Mouse (Mus musculus): ENCODE measurements around the gene Stk33.

Stk33 gene

DNA sequence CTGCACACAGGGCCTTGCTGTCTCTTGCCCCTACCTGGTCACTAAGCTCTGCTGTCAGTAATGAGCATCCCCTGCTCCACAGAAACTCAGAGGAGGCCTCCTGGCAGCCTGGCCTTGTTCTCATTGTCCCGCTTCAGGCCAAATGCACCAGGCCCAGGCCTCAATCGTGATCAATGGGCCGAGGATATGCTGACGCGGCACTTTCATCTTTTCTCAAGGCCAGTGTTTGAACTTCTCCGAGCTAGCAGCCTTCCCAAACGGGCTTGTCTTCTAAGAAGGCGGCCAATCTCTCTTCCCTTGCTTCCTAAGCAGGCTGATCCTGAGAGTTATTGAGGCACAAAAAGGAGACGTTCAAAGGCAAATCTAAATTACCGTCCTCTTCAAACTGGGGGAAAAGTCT is 200.2 kb downstream of the Stk33 start:
- no peak for DNase-seq

DNA sequence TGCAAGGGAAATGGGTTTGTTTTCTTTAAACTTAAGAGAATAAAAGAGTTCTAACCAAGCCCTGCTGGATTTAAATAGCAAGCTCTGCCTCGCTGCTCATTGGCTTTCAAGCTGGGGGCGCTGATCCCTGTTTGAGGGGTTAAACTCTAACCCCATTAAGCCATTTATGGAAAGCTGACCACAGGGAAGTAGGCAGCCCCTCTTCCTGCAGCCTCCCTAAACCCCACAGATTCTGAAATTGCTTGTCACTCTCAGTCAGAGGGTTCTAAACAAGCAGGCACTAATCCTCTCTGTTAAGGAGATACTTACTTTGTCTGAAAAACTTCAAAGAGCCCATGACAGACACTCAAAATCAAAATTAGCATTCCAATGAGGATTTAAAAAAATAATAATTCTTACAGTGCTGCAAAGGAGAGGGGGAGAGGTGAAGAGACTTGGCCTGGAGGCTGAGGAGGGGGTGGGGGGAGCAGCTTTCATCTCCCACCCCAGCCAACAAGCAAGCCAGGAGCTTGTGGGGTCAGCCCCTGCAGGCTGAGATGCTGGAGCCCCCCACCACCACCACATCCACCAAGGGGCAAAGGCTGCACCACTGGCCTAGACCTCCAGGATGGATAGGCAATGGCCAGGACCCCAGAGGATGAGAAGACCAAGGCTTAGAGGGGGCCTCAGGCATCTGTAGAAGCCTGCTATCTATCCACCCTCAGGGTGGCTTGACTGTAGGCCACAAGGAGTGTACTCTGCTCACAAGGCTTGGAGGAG is 203.8 kb downstream of the Stk33 start:
- no peak for DNase-seq

DNA sequence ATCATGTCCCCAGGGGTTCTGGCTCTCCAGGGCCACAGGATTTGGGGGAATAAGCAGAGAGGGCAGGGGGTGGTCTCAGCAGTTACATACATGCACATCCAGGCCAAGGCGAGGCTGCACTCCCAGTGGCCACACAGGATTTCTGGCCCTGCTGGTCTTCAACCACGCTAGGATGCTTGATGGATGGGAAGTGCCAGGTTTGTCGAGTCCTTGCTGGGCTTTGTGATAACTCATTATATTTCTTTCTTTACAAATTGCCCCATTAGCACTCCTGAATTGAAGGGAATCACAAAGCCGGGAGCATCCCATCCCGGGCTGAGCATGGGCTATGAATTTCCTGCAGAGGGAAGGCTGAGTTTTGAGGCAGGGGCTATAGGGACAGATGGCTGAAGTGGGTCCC is 204.4 kb downstream of the Stk33 start:
- no peak for DNase-seq

DNA sequence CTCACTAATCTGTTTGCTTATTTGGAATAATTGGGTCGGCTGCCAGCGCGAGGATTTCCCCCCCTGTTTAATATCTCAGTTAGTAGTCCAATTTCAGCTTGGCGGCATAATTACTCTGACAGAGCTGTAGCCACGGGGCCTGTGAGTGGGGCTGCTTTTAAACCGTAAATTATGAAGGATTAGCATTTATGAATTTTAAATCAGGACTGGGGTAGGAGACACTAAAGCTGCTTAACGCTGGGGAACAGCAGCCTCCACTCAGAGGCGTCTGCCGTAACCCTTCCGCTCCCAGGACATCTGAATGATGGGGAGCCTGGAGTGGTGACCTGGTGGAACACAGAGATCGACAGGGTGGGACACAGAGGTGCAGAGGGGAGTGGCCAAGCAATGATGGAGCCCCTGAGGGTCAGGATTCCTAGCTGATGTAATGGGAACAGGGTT is 207.0 kb downstream of the Stk33 start:
- DNase-seq, result no peak

DNA sequence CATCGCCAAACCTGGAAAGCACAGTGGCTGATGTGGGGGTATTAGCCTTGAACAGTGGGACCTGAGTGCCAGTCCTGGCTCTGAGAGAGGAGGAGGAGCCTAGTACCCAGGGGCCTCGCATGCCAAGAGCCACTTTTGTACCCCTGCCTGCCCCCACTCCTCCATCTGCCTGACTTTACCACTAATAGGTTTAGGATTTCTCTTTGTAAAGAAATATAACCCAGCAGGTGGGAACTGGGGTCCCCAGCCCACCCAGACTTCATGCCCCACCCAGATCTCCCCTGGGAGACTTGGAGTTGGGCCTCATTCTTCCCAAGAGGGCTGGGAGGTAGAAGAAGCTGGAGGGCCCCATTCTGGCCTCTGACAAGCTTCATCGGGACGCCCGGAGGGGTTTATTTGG is 207.6 kb downstream of the Stk33 start:
- no peak for DNase-seq

DNA sequence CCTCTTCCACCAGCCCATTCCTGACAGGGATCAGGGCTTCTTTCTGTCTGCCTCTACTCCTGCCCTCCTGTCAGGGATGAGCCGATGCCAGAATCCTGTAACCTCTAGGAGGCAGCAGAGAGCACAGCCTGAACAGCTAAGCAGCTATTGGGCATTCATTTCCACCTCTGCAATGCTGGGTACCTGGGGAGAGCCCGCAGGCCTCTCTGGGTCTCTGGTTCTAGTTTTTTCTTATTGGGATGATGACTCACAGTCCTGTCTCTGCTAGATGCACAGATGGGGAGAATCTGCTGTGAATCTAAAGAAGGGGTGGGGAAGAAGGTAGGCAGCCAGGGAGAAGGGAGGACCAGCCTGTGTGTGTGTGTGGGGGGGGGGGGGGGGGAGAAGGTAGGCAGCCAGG is 208.1 kb downstream of the Stk33 start:
- DNase-seq, result peak; percentile 63
